Comparison of ENCODE assay signal across 1 mouse cellular context in genomic region chr11:69585718-69586325, GRCm38 (mm10).
TF ChIP-seq lines count a peak whose summit lies in the region.

No protein-coding gene starts in this region.

TF ChIP-seq in MEL, 35 proteins besides CTCF, POLR2A, EP300 and RAD21 (continued from another document):
- peak; percentile 82 for TF ChIP-seq TCF12 (IDR thresholded peaks at IDR 0.05; ENCODE audit: low read depth, low read length)
- no peak for TF ChIP-seq ZNF384 (IDR thresholded peaks at IDR 0.05; ENCODE audit: low read depth, low read length)
- peak; percentile 96 for TF ChIP-seq GATA1 (IDR thresholded peaks at IDR 0.05; ENCODE audit: low read depth, low read length)
- TF ChIP-seq HCFC1 (IDR thresholded peaks at IDR 0.05; ENCODE audit: low read depth, low read length) = peak; percentile 65
- peak; percentile 82 for TF ChIP-seq TBP (IDR thresholded peaks at IDR 0.05; ENCODE audit: low read depth, low read length)
- TF ChIP-seq POLR2AphosphoS2 (IDR thresholded peaks at IDR 0.05; ENCODE audit: low read length) = peak; percentile 55
- TF ChIP-seq SMC3 (IDR thresholded peaks at IDR 0.05; ENCODE audit: low read depth, low read length) = no peak
- peak; percentile 87 for TF ChIP-seq TAL1 (IDR thresholded peaks at IDR 0.05; ENCODE audit: low read length)
- TF ChIP-seq MYC (IDR thresholded peaks at IDR 0.05; ENCODE audit: low read depth, low read length) = peak; percentile 81
- TF ChIP-seq ETS1 (IDR thresholded peaks at IDR 0.05; ENCODE audit: low read depth, low read length) = peak; percentile 94
